Mouse (Mus musculus): Measurements from ENCODE around the gene Gm43951.

GRCm38 (mm10) chr11:72226020-72226791 lies 19.6 kb upstream of the Gm43951 start:
- no peak for TF ChIP-seq CTCF (IDR thresholded peaks at IDR 0.05; ENCODE audit: control insufficient read depth, insufficient read depth, low read length)
- TF ChIP-seq POLR2A (IDR thresholded peaks at IDR 0.05; ENCODE audit: borderline replicate concordance, control insufficient read depth, low read depth, low read length): no peak

Data from bone marrow, adult 2 months (tissue).